Mouse (Mus musculus) lung, adult 2 months (tissue): ENCODE results near the gene Gabarap. TPM values are rescaled to one million over a fixed set of nuclear protein-coding genes. Genes with fewer than 3 reads are reported as not detected.

Experiments used
- DNase-seq: peaks from one replicate; pipeline ENCODE4 v3.0.0; 2022
- H3K4me1 ChIP-seq: fragments of 200-500 bp; 2 replicates; pipeline ENCODE4 v1.6.1; 2011; ENCODE audit warnings: low read length; ENCODE audit not compliant: control insufficient read depth, insufficient read depth
- H3K4me3 ChIP-seq: fragments of 200-500 bp; replicated peaks from 2 replicates; pipeline ENCODE3; 2011; ENCODE audit warnings: low read depth, mild to moderate bottlenecking, control low read depth, low read length; ENCODE audit errors: extremely low read depth
- CTCF ChIP-seq: fragments of 200-500 bp; IDR thresholded peaks from 2 replicates; pipeline ENCODE4 v1.5.1; 2011; ENCODE audit warnings: mild to moderate bottlenecking, low read length, control low read depth; ENCODE audit not compliant: insufficient read depth
- POLR2A ChIP-seq: fragments of 200-500 bp; IDR thresholded peaks from 2 replicates; pipeline ENCODE4 v1.6.1; 2011; ENCODE audit warnings: low read depth, mild to moderate bottlenecking, control low read depth, low read length, borderline replicate concordance; ENCODE audit errors: extremely low read depth
- WGBS: fragments of 180-500 bp; shearing (Covaris S2); methylation state at CpG from one replicate; pipeline ENCODE4 v1.1.7; 2018; 5-methylcytosine and 5-hydroxymethylcytosine counted together
- polyA plus RNA-seq: library from polyadenylated mRNA; depleted of rRNA; stranded (reverse); fragments of >200 nt; gene quantifications from 2 replicates; pipeline ENCODE4 v1.2.3, GENCODE M21; 2012; rRNA removed

Gene Gabarap
- polyA plus RNA-seq = 333 and 615 TPM in 2 replicates

- Histone ChIP-seq H3K4me1 (peaks cover 4% of the 10 kb centered on the region), H3K4me3 (peak within 1 kb of the TSS; percentile 69)
- TF ChIP-seq POLR2A = peak; percentile 92; the same call in 1 of the 2 replicates
- no peak for TF ChIP-seq CTCF
- DNase-seq = peak; percentile 94
- WGBS = 1% methylated on average over 40 of the region's 40 CpGs
Measured at GRCm38 (mm10) chr11:69990850-69991691, at the start of gene Gabarap. TSS of gene Gabarap (plus strand) at chr11:69991143.

GRCm38 (mm10) chr11:69945216-69945615, 45.7 kb upstream of the Gabarap start:
- Histone ChIP-seq H3K4me3 (no peak overlapping the region), H3K4me1 (peaks cover 7% of the 10 kb centered on the region)
- TF ChIP-seq POLR2A = no peak
- TF ChIP-seq CTCF = no peak
- no peak for DNase-seq
- WGBS = 71% methylated on average over 13 of the region's 13 CpGs

- WGBS = 86% methylated on average over 18 of the region's 18 CpGs
- no peak for DNase-seq
- TF ChIP-seq CTCF (no peak), POLR2A (no peak)
- Histone ChIP-seq H3K4me1 (peaks cover 7% of the 10 kb centered on the region), H3K4me3 (no peak overlapping the region)
Measured at GRCm38 (mm10) chr11:69945997-69946891, 44.7 kb upstream of the Gabarap start.

- DNase-seq = no peak
- TF ChIP-seq CTCF = no peak
- TF ChIP-seq POLR2A = no peak
- H3K4me1 ChIP-seq = peaks cover 7% of the 10 kb centered on the region
- H3K4me3 ChIP-seq = peak overlapping the region; percentile 33
- WGBS = 11% methylated on average over 29 of the region's 29 CpGs
Measured at GRCm38 (mm10) chr11:69947337-69948065, 43.4 kb upstream of the Gabarap start.

- Histone ChIP-seq H3K4me3 (peak within 1 kb of the TSS; percentile 33), H3K4me1 (peaks cover 7% of the 10 kb centered on the region)
- DNase-seq = peak; percentile 82
- WGBS = 1% methylated on average over 34 of the region's 34 CpGs
- TF ChIP-seq POLR2A = no peak
- TF ChIP-seq CTCF = no peak
Measured at GRCm38 (mm10) chr11:69948066-69948762, 42.7 kb upstream of the Gabarap start, which contains the start of gene Slc2a4. TSS of gene Slc2a4 (minus strand) at chr11:69948188.

DNA sequence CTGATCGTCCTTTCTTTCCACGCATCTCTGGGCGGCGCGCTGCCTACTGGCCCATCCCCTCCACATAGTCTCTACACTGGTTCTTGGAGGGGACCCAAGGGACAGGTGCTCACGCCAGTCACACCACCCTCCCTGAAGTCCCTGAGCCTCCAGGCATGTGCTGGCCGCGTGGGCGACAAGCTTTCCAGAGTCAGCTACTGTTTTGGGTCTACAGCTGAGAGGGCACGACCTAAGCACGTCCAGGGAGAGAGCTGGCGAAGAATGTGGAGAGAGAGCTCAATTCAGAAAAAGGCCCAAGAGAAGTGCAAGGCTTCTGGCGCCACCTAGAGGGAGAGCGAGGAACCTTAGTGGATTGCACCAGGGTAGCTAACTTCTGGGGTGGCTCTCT, 42.2 kb upstream of the Gabarap start:
- no peak overlapping the region for H3K4me3 ChIP-seq
- TF ChIP-seq POLR2A = no peak
- TF ChIP-seq CTCF = peak; percentile 98
- peak; percentile 84 for DNase-seq
- peaks cover 7% of the 10 kb centered on the region for H3K4me1 ChIP-seq
- 1% methylated on average over 14 of the region's 14 CpGs for WGBS

GRCm38 (mm10) chr11:69950807-69951459, 40.0 kb upstream of the Gabarap start:
- DNase-seq = no peak
- no peak overlapping the region for H3K4me3 ChIP-seq
- WGBS = 39% methylated on average over 4 of the region's 4 CpGs
- TF ChIP-seq CTCF (0 out of 2 replicates have a peak, but pooled peaks have one; percentile 6), POLR2A (no peak)
- peaks cover 7% of the 10 kb centered on the region for H3K4me1 ChIP-seq

GRCm38 (mm10) chr11:69952274-69952673, 38.7 kb upstream of the Gabarap start:
- 39% methylated on average over 1 of the region's 1 CpGs for WGBS
- Histone ChIP-seq H3K4me3 (no peak overlapping the region), H3K4me1 (peaks cover 7% of the 10 kb centered on the region)
- TF ChIP-seq POLR2A = no peak
- 0 out of 2 replicates have a peak, but pooled peaks have one; percentile 8 for TF ChIP-seq CTCF
- DNase-seq = no peak
